Mouse (Mus musculus) v-Abl transformed pro-B cells (cell line): Measurements from ENCODE around the gene Epx.
"Not testable (repeated sequence)": the region's sequence is repeated elsewhere in the genome, so short reads cannot be mapped to it uniquely, and the experiment has no call there.

Source experiments
- in situ Hi-C, 2 experiments: fragments of 400-800 bp; cut with MboI; formaldehyde crosslinking; loops; one replicate each; pipeline ENCODE4 v1.15.1; 2025; ENCODE audit not compliant: unreplicated experiment in 2 of 2

The Epx gene

DNA sequence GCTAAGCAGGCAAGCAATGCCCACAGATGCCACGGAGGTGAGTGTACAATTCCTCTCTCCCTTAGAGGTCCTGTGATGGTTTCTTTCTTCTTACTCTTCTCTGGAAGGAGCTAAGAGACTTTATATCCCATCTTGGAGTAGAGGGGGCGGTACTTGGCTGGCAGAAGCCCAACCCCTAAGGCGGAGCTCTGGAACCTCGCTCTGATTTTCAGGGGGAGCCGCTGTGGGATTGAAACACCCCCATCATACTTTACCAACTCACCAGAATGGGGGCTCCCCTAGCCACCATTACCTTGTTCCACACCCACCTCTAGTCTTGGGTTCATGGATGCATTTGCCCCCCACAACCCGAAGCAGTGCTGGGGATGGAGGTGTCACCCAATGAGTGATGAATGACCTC, at the start of gene Epx:
Epx (minus strand) TSS at position 101 of the 400 bp plus-strand sequence.
- in situ Hi-C loops, result no loop called here

DNA sequence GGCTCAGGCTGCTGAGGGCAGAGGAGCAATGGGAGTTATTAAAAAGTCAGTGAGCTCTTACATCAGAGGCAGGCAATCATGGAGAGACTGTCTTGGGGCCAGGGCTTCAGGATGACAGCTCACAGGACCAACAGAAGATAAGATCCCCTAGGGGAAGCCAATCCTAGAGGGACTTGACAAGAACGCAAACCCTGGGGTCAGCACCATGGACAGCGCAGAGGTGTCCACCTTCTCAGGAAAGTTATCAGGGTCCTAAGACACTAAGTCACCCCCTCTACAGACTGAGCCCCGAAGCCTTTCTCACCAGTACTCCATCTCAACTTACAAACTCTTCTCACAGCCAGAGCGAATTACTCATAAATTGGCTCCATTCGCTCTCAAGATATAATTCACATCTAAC, 45.6 kb upstream of the Epx start, which contains the start of gene Olfr464:
Olfr464 (minus strand) TSS at position 2 of the 400 bp plus-strand sequence.
- in situ Hi-C loops, result no loop called here

DNA sequence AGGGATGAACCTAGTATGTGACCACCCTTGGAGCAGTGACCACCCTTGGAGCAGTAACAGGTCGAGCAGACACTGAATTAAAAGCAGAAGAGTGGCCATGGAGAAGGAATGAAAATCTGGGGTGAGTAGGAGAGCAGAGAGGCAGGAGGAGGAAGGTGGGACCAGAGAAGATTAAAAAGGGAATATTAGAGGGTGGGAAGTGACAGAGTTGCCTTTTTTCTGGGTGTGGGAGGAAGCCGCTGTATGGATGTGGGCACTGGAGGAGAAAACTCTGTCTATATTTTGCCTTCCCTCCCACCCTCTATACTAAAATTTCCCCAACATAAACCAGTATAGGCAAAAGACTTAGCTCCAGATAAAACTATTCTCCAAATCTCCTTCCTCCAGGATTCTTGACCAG, 45.0 kb upstream of the Epx start:
- in situ Hi-C loops, result no loop called here

DNA sequence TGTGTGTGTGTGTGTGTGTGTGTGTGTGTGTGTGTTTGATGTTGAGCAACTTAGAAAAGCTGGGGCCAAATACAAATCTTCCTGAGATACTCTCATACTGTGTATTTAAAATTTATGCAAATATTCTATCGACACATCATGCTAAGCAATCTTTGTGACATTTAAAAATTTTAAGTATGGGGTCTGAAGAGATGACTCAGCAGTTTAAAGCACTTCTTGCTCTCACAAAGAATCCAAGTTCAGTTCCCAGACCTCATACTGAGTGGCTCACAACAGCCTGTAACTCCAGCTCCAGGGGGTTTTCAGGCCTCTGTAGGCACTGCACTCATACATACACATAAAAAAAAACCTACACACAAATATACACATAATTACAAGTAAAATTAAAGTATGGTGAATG, 40.7 kb upstream of the Epx start:
- in situ Hi-C loops, result no loop called here

DNA sequence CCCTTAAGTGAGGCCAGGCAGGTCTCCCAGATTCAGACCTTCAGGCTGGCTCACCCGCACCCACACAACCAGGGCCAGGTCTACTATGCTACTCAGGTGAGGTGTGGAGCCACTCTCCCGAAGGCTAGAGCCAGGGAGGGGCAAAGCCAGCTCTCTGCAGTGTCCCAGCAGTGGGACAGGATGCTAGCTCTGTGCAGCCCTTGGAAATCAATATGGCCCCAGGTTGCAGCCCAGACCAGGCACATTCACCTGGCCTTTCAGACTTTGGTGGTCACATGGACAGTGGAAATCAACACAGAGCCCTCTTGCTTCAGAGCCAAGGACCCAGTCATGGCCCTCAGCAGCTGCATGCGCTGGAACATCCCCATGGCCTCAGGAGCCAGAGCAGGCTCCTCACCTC, 29.0 kb upstream of the Epx start:
- in situ Hi-C loops, result no loop called here

DNA sequence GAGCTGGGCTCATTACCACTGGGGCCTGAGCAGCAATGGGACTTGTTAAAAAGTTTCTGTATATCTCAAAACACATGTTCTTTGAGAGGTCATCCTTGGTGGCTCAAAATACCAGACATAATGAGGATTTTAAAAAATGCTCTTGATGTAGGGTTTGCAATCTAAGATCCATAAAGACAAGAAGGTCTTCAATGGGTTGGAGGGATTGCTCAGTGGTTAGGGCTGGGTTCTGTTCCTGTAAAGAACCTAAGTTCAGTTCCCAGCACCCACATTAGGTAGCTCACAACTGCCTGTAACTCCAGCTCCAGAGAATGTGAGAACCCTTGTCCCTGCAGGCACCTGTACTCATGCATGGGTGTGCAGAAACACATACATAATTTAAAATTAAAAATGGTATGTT, 22.0 kb upstream of the Epx start, which contains the start of gene Olfr463:
Olfr463 (minus strand) TSS at position 101 of the 400 bp plus-strand sequence.
- in situ Hi-C loops, result no loop called here

DNA sequence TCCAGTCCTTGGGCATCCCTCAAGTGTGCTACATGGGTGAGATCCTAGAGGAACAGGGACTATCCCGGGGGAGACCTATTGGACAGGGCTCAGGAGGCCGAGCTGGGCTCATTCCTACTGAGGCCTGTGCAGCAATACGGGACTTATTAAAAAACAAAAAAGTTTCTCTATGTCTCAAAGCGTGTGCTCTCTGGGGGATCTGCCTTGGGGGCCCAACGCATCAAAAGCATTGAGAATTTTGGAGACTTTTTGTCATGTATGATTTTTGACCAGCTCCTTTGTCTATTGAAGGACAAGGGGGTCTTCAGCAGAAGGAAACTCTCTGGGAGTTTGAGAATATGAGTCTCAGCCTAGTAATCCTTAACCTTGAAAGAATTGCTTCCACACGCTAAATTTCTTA, 16.8 kb upstream of the Epx start, which contains the start of gene Olfr462:
Olfr462 (minus strand) TSS at position 101 of the 400 bp plus-strand sequence.
- in situ Hi-C loops, result no loop called here

DNA sequence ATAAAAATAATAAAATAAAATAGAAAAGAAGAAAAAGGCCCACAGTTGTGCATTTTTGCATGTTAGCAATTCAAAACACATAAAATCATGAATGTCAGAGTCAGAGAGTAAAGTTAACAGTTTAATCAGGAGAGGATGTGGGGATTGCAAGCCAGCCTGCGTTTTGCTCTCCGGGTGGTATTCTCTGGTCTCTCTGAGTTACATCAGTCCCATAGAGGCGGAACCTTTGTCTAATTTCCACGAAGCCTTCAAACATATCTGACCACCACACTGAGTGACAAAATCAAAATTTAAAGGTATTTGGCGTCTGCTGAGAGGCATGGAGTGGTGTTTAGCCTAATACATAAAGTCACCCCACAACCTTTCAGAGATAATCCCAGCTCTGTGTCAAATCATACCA, 9.5 kb upstream of the Epx start:
- in situ Hi-C loops, result loop anchor here (10.0 kb wide), 1 partner anchor 80 kb away; no protein-coding TSS in a partner anchor

DNA sequence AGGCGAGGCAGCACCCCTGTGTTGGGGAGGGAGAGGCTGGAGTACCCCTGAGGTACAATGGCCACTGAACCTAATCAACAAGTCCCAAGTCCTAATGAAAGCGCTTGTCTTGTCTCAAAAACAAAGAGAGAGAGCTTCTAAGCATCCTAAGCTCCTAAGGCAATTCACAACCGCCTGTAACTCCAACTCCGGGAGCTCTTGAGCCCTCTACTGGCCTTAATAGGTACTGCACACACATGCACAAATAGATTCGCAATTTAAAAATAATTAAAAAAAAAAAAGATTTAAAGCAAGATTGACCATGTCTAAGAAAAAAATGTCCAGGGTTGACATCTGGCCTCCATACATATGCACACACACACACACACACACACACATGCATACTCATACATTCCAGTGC, 8.2 kb upstream of the Epx start:
- in situ Hi-C loops, result loop anchor here (10.0 kb wide), 1 partner anchor 79 kb away; no protein-coding TSS in a partner anchor

DNA sequence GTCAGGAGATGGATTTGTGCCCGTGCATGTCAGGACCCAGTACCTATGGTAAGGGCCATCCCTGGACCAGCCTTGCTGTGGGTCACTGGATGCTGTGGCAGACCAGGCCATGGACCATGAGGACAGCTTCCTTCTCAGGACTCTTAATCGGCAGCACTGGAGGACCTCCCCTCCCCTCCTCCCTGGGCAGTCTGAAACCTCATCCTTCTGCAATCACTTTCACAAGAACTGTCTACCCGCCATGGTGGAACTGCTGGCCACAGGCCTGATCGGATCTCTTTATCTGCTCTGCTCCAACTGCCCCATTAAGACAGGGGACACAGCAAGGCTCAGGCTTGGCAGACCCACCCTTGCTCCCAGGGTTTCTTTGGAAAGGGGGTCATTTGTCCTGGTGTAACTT, 6.4 kb upstream of the Epx start:
- in situ Hi-C loops, result loop anchor here (10.0 kb wide), 1 partner anchor 77 kb away; no protein-coding TSS in a partner anchor

DNA sequence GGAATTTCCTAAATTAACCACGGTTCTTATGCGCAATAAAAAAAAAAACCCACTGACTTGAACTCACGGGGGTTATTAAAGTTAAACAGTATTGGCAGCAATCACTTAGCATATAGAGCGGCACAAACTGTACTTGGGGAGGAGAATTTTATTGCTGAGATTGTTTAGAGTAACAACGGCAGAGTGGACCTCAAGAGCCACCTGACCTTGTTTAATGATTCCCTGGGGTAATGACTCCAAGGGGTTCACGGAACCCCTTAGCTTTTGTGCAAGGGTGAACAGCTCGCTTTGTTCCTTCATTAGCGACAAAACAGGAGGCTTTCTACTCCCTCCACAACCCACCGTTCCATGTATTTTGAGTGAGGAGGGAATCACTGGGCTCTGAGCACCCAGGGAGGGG, 4.5 kb upstream of the Epx start:
- in situ Hi-C loops, result loop anchor here (10.0 kb wide), 1 partner anchor 75 kb away; no protein-coding TSS in a partner anchor

DNA sequence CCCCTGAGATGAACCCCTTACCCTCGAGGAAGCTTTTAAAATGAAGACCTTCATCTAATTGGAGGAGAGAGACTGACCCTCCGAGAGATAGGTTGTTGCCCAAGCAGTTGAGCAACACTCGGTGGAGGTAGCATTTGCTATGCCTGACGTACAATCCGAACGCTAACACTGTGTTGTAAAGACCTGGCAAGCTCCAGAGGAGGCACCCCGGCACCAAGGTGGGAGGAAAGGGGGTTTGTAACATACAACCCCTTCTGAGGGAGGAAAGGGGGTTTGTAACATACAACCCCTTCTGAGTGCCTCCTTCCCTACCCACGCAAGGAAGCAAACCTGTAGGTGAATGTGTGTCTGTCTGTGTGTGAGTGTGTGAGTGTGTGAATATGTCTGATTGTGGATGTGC, 3.6 kb downstream of the Epx start:
- in situ Hi-C loops, result no loop called here

DNA sequence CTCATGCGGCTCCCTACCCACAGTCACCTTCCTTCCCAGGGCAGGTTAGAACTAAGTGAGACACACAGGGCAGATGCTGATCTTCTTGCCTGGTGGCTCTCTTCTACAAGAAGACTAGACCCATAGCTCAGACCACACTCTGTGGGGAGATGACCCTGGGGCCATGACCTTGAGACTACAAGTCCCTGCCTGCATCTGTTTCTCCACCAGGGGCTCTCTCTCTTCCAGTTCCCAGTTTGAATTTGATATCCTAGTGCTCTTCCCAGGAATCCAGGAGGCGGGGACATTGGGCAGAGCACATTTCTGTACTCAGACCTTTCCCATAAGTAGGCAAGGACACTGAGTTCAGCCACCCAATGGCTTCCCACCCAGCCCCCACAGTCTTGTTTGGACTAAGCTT, 5.2 kb downstream of the Epx start:
- in situ Hi-C loops, result no loop called here

DNA sequence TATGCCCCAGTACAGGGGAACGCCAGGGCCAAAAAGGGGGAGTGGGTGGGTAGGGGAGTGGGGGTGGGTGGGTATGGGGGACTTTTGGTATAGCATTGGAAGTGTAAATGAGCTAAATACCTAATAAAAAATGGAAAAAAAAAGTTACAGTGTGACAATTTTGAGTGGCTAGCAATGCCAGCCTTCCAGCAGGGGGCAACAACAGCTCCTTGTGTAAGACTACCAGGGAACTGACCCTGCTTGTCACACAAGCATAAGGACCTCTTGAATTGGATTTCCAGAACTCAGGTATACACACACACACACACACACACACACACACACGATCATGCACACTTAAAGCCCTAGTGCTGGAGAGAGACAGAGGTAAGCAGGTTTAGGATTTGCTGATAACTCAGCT, 8.4 kb downstream of the Epx start:
- in situ Hi-C loops, result not testable (repeated sequence)

DNA sequence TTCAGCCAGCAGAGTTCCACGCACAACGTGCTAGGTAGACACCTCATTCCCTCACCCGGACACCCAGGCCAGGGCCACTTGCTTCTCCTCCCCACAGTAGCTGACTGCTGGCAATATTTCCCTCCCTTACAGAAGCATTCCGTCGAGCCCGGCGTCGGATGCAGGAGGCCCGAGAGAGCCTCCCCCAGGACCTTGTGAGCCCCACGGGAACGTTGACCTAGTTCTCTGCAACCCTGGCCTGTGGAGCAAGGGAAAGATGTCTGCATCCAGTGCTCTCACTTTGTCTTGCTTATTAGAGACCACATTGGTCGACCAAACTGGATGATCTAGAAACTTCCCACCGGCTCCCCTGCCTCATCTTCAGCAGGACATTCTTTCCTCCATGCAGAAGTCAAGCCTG, 12.5 kb downstream of the Epx start:
- in situ Hi-C loops, result no loop called here

DNA sequence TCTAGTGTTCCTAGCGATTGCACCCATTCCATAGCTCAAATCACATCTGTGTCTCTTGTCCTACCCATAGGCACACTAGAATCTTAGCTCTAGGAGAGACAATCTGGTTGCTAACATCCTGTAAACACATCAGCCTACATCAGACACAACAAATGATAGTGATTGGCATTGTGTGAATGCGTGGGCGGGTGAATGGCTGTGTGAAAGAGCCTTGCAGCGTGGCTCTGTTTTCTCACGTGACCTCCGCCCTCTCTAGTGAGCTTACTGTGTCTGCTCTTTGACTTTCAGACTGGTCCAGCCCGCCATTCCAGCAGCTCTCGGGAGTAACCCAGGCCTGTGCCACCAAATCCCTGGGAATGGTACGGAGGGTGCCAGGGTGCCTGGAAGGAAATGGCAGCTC, 14.9 kb downstream of the Epx start:
- in situ Hi-C loops, result no loop called here

DNA sequence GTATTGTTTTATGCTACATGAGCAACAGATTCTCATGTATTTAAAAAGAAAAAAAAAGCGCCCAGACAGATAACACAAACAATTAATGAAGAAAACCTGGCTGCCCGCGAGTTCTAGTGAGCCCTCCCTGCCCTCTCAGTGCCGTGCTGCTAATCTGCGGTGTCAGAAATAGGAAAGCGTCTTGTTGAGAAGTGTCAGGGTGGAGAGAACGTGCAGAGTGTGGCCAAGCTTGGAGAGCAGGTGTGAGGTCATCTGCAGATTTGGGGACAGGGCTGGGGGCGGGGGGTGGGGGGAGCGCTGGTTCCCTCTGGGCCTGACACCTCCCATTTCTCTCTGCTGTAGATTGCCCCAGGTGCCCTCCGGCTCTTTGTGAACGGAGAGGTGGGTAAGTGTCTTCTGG, 16.1 kb downstream of the Epx start:
- in situ Hi-C loops, result no loop called here

DNA sequence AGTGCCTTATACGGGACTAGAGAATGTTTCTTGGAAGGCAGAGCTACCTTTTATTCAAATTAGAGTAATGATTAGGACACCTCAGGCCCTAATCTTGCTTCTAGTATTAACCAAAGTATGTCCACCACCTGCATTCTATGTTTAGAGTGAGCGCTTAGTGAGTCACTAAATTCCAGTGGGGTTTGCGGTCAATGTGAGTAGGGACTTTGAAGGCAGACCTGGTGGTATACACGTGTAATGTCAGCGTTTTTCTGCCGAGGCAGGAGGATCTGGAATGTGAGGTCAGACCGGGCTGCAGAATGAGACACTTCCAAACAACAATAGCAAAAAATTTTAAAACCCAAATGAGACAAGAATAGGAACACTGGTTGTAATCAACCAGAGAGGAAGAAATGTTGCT, 20.8 kb downstream of the Epx start:
- in situ Hi-C loops, result no loop called here

DNA sequence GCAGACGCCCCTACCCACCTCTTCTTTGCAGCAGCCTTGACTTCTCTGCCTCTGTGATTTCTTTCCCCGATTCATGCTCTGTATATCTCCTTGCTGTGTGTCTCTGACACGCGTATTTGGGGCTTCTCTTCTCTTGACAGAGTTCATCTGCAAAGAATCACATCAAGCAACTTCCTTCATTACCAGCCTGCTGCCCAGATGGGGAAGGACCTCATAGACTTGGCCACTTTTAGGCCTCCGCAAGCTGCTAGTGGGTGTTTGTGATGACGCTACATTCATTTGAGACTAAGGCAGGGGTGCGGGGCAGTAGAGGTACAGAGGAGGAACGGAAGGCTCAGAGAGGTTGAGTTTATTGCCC, 21.8 kb downstream of the Epx start:
- in situ Hi-C loops, result no loop called here

DNA sequence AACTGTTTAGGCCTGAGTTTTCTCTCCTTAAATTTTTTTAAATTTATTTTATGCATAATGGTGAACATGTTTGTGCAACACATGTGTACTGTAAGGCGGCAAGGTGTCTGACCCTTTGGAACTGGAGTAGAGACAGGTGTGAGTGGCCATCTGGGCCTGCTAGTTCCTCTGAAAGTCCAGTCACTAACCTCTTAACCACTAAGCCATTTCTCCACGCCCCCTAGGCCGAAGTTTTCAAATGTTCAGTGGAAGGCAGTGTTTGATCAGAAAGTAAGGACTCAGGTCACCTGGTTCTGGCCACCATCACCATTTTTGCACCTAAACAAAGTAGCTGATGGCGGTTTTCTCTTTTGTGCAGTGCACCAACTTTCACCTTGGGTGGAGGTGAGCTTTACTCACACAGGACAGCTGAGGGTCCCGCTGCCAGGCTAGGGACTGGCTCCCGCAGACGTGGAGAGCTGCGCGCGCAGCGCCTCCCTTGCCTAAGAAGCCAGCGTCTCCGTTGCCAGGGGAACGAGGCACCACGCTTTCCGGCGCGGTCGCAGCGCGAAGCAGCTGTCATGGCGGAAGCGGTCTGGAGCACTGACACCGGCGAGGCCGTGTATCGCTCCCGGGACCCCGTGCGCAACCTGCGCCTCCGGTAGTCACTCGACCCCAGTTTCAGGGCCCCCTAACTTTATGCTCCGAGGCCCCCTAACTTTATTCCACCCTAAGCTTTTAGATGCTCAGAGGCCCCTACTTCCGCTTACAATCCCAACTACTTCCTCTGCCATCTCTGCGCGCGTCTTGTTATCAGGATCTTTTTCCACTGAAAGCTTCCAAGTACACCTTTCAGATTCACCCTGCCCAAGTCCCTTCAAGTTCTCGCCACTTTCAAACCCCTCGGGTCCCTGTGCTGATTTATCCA, 22.4 kb downstream of the Epx start, which contains the start of gene Mks1:
Mks1 (plus strand) TSS at position 526 of the 907 bp plus-strand sequence.
- in situ Hi-C loops, result no loop called here

DNA sequence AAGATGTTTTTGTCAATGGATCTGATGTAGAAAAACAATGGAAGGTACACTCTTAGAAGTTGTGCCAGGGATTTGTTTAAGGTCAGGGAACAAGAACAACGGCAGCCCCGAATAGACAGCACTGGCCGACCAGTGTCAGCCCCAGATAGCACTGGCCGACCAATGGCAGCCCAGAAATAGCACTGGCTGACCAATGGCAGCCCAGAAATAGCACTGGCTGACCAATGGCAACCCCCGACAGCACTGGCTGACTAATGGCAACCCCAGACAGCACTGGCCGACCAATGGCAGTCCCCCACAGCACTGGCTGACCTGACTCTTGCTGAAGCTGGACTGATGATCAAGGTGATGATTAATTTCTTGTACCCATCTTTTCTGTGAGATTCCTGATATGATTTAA, 27.5 kb downstream of the Epx start:
- in situ Hi-C loops, result no loop called here

DNA sequence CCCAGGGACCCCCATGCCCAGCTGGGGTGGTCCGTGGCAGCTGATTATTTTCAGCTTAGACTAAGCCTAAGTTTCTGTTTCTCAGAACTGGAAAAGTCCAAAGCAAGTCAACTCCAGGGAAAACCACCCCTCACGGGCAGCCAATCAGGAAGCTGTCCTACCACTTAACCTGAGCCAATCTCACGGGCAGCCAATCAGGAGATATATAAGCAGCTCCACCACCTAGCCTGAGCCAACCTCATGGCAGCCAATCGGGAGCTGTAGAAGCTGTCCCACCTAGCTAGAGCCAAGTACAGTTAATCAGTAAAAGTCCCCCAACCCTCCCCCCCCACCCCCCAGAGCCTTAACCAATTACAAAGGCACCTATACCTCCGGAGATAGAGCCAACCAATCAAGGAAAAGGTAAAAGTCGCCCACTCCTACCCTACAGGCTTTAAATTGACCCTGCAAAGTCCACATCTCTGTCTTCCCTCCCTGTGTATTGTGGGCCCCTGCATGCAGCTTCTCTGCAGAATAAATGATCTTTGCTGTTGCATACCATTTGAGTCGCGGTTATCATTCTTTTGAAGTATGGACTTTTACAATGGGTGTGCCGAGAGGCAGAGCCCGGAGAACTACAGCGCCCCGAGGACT, 28.3 kb downstream of the Epx start:
- in situ Hi-C loops, result no loop called here
